Mouse (Mus musculus): ENCODE measurements at regions not wholly inside any gene's neighbourhood (a gene's known extent, or its start where the extent isn't known, plus 50 kb on each side); places are given as distances from the start of the nearest gene placed in this dataset.

DNA sequence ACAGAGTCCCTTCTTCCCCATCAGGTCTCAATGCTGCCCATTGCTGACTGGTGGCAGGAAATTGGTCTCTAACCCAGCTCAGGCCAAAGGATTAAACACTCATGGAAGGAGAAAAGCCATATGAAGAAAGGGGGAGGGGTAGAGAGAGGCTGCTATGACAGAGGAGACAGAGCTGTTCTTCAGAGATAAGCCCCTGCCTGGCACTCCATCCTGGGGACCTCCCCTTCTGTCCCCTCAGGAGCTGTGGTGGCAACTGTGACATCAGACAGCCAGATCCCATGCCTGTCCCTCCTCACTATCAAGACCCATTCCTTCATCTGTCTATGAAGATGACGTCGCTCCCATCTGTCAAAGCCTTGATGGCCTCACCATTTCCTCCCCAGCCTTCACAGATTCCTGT, 126.6 kb upstream of the Csf3r start:
- no peaks in the 10 kb centered on the region for H3K36me3 ChIP-seq (ENCODE audit: control insufficient read depth, insufficient read depth, low read length)
- H3K4me1 ChIP-seq (ENCODE audit: control insufficient read depth, insufficient read depth, low read length) = no peaks in the 10 kb centered on the region
- H3K27me3 ChIP-seq (ENCODE audit: control insufficient read depth, insufficient read depth, low read length) = no peaks in the 10 kb centered on the region
- no peak overlapping the region for H3K9ac ChIP-seq (ENCODE audit: low read length)
- no peak for ATAC-seq (ENCODE audit: insufficient read depth, low FRiP score)
- no peak overlapping the region for H3K4me3 ChIP-seq (replicated peaks; ENCODE audit: low read length)
- 63% methylated on average over 2 of the region's 2 CpGs for WGBS
- H3K4me2 ChIP-seq (ENCODE audit: low read depth, low read length) = no peak overlapping the region
- H3K9me3 ChIP-seq (replicated peaks; ENCODE audit: control insufficient read depth, low read length) = no peaks in the 10 kb centered on the region
- no peak overlapping the region for H3K27ac ChIP-seq (ENCODE audit: low read length)

- ATAC-seq (ENCODE audit: insufficient read depth, low FRiP score) = no peak
- no peak overlapping the region for H3K9ac ChIP-seq (ENCODE audit: low read length)
- H3K9me3 ChIP-seq (replicated peaks; ENCODE audit: control insufficient read depth, low read length) = no peaks in the 10 kb centered on the region
- H3K4me2 ChIP-seq (ENCODE audit: low read depth, low read length) = no peak overlapping the region
- WGBS = 34% methylated on average over 11 of the region's 11 CpGs
- no peak overlapping the region for H3K4me3 ChIP-seq (replicated peaks; ENCODE audit: low read length)
- H3K27ac ChIP-seq (ENCODE audit: low read length) = no peak overlapping the region
- H3K4me1 ChIP-seq (ENCODE audit: control insufficient read depth, insufficient read depth, low read length) = no peaks in the 10 kb centered on the region
- H3K27me3 ChIP-seq (ENCODE audit: control insufficient read depth, insufficient read depth, low read length) = no peaks in the 10 kb centered on the region
- no peaks in the 10 kb centered on the region for H3K36me3 ChIP-seq (ENCODE audit: control insufficient read depth, insufficient read depth, low read length)
These were observed 125.6 kb upstream of the Csf3r start for GRCm38 (mm10) chr4:125898631-125899348.

GRCm38 (mm10) chr4:125901546-125902276, 122.6 kb upstream of the Csf3r start:
- Histone ChIP-seq H3K9me3 (replicated peaks; ENCODE audit: control insufficient read depth, low read length) (no peaks in the 10 kb centered on the region), H3K36me3 (ENCODE audit: control insufficient read depth, insufficient read depth, low read length) (no peaks in the 10 kb centered on the region), H3K9ac (ENCODE audit: low read length) (no peak overlapping the region), H3K27me3 (ENCODE audit: control insufficient read depth, insufficient read depth, low read length) (no peaks in the 10 kb centered on the region), H3K27ac (ENCODE audit: low read length) (no peak overlapping the region), H3K4me1 (ENCODE audit: control insufficient read depth, insufficient read depth, low read length) (no peaks in the 10 kb centered on the region), H3K4me3 (replicated peaks; ENCODE audit: low read length) (no peak overlapping the region), H3K4me2 (ENCODE audit: low read depth, low read length) (no peak overlapping the region)
- ATAC-seq (ENCODE audit: insufficient read depth, low FRiP score) = no peak
- 63% methylated on average over 10 of the region's 10 CpGs for WGBS

- Histone ChIP-seq H3K4me2 (ENCODE audit: low read depth, low read length) (no peak overlapping the region), H3K27ac (ENCODE audit: low read length) (no peak overlapping the region), H3K36me3 (ENCODE audit: control insufficient read depth, insufficient read depth, low read length) (no peaks in the 10 kb centered on the region), H3K9me3 (replicated peaks; ENCODE audit: control insufficient read depth, low read length) (no peaks in the 10 kb centered on the region), H3K9ac (ENCODE audit: low read length) (no peak overlapping the region), H3K27me3 (ENCODE audit: control insufficient read depth, insufficient read depth, low read length) (0 out of 2 replicates have a peak, but pooled peaks cover 2% of the 10 kb centered on the region), H3K4me3 (replicated peaks; ENCODE audit: low read length) (no peak overlapping the region), H3K4me1 (ENCODE audit: control insufficient read depth, insufficient read depth, low read length) (no peaks in the 10 kb centered on the region)
- no peak for ATAC-seq (ENCODE audit: insufficient read depth, low FRiP score)
- 71% methylated on average over 5 of the region's 5 CpGs for WGBS
These were observed 118.1 kb upstream of the Csf3r start for GRCm38 (mm10) chr4:125906296-125906695.

GRCm38 (mm10) chr4:125908901-125909300, 115.4 kb upstream of the Csf3r start:
- H3K27ac ChIP-seq (ENCODE audit: low read length) = no peak overlapping the region
- ATAC-seq (ENCODE audit: insufficient read depth, low FRiP score) = no peak
- H3K4me3 ChIP-seq (replicated peaks; ENCODE audit: low read length) = no peak overlapping the region
- H3K27me3 ChIP-seq (ENCODE audit: control insufficient read depth, insufficient read depth, low read length) = peaks cover 11% of the 10 kb centered on the region; the same call in 1 of the 2 replicates
- no peaks in the 10 kb centered on the region for H3K9me3 ChIP-seq (replicated peaks; ENCODE audit: control insufficient read depth, low read length)
- no peaks in the 10 kb centered on the region for H3K36me3 ChIP-seq (ENCODE audit: control insufficient read depth, insufficient read depth, low read length)
- 86% methylated on average over 8 of the region's 8 CpGs for WGBS
- no peak overlapping the region for H3K9ac ChIP-seq (ENCODE audit: low read length)
- no peaks in the 10 kb centered on the region for H3K4me1 ChIP-seq (ENCODE audit: control insufficient read depth, insufficient read depth, low read length)
- no peak overlapping the region for H3K4me2 ChIP-seq (ENCODE audit: low read depth, low read length)

- Histone ChIP-seq H3K4me3 (replicated peaks; ENCODE audit: low read length) (no peak overlapping the region), H3K36me3 (ENCODE audit: control insufficient read depth, insufficient read depth, low read length) (no peaks in the 10 kb centered on the region), H3K4me2 (ENCODE audit: low read depth, low read length) (no peak overlapping the region), H3K9ac (ENCODE audit: low read length) (no peak overlapping the region), H3K27ac (ENCODE audit: low read length) (no peak overlapping the region), H3K9me3 (replicated peaks; ENCODE audit: control insufficient read depth, low read length) (no peaks in the 10 kb centered on the region), H3K4me1 (ENCODE audit: control insufficient read depth, insufficient read depth, low read length) (no peaks in the 10 kb centered on the region), H3K27me3 (ENCODE audit: control insufficient read depth, insufficient read depth, low read length) (peaks cover 11% of the 10 kb centered on the region; the same call in 1 of the 2 replicates)
- WGBS = 16% methylated on average over 24 of the region's 24 CpGs
- ATAC-seq (ENCODE audit: insufficient read depth, low FRiP score) = no peak
These were observed 112.6 kb upstream of the Csf3r start for GRCm38 (mm10) chr4:125911541-125912270.

GRCm38 (mm10) chr4:125912444-125913049, 111.8 kb upstream of the Csf3r start:
- ATAC-seq (ENCODE audit: insufficient read depth, low FRiP score) = no peak
- WGBS = 28% methylated on average over 8 of the region's 8 CpGs

GRCm38 (mm10) chr4:125915166-125915565, 109.2 kb upstream of the Csf3r start:
- Histone ChIP-seq H3K27me3 (ENCODE audit: control insufficient read depth, insufficient read depth, low read length) (peaks cover 11% of the 10 kb centered on the region; the same call in 1 of the 2 replicates), H3K4me2 (ENCODE audit: low read depth, low read length) (no peak overlapping the region), H3K4me3 (replicated peaks; ENCODE audit: low read length) (no peak overlapping the region), H3K9ac (ENCODE audit: low read length) (no peak overlapping the region), H3K27ac (ENCODE audit: low read length) (no peak overlapping the region), H3K36me3 (ENCODE audit: control insufficient read depth, insufficient read depth, low read length) (no peaks in the 10 kb centered on the region), H3K4me1 (ENCODE audit: control insufficient read depth, insufficient read depth, low read length) (no peaks in the 10 kb centered on the region), H3K9me3 (replicated peaks; ENCODE audit: control insufficient read depth, low read length) (no peaks in the 10 kb centered on the region)
- no peak for ATAC-seq (ENCODE audit: insufficient read depth, low FRiP score)
- 41% methylated on average over 8 of the region's 8 CpGs for WGBS

More at GRCm38 (mm10) chr4:125912444-125913049, 111.8 kb upstream of the Csf3r start:
- no peaks in the 10 kb centered on the region for H3K9me3 ChIP-seq (replicated peaks; ENCODE audit: control insufficient read depth, low read length)
- H3K27me3 ChIP-seq (ENCODE audit: control insufficient read depth, insufficient read depth, low read length) = peaks cover 11% of the 10 kb centered on the region; the same call in 1 of the 2 replicates
- no peak overlapping the region for H3K4me2 ChIP-seq (ENCODE audit: low read depth, low read length)
- H3K27ac ChIP-seq (ENCODE audit: low read length) = no peak overlapping the region
- no peak overlapping the region for H3K9ac ChIP-seq (ENCODE audit: low read length)
- no peaks in the 10 kb centered on the region for H3K4me1 ChIP-seq (ENCODE audit: control insufficient read depth, insufficient read depth, low read length)
- no peaks in the 10 kb centered on the region for H3K36me3 ChIP-seq (ENCODE audit: control insufficient read depth, insufficient read depth, low read length)
- no peak overlapping the region for H3K4me3 ChIP-seq (replicated peaks; ENCODE audit: low read length)

Data from stomach, embryonic 16.5 days (tissue).